Mouse (Mus musculus) cerebellum, adult 2 months (tissue): ENCODE measurements at regions not wholly inside any gene's neighbourhood (a gene's known extent, or its start where the extent isn't known, plus 50 kb on each side); places are given as distances from the start of the nearest gene placed in this dataset.

ENCODE experiments used
- CTCF ChIP-seq: fragments of 200-500 bp; IDR thresholded peaks from 2 replicates; pipeline ENCODE4 v1.5.1; 2011; ENCODE audit warnings: low read depth, mild to moderate bottlenecking, control low read depth, low read length, moderate library complexity, borderline replicate concordance; ENCODE audit not compliant: insufficient read depth
- POLR2A ChIP-seq: fragments of 200-500 bp; IDR thresholded peaks from 2 replicates; pipeline ENCODE4 v1.6.1; 2011; ENCODE audit warnings: low read length, control low read depth, borderline replicate concordance; ENCODE audit not compliant: insufficient read depth

DNA sequence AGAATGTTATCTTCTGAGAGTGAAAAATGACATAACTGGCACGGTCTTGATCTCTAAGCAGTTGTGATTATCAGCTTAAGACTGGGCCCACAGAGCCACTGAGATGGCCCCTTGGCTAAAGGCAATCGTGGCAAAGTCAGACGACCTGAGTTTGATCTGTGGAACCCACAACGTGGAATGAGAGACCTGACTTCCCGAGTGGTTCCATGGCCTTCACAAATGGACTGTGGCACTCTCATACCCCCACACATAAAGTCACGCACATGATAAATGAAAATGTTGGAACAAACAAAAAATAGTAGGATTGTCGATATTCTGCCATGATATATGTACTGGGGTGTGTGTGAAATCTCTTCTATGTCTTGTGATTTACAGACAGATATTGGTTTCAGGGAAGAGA lies 192.5 kb upstream of the Krr1 start:
- TF ChIP-seq CTCF (no peak), POLR2A (no peak)
